In genomic region chr17:15329740-15330318, GRCm38 (mm10) we compare ENCODE assay signal across 21 mouse cellular contexts.
"Had no signal": no experiment of that assay in that cellular context is flagged by ENCODE, and none has a peak within 500 bp of the region (broad histone marks: within the 10 kb centered on the region; RNA-seq: fewer than 3 reads in every experiment).

No protein-coding gene starts in this region.

- H3K4me2 ChIP-seq: intestine, embryonic 15.5 days; liver, embryonic 12.5 days; liver, embryonic 15.5 days; lung, embryonic 15.5 days; midbrain, embryonic 12.5 days; midbrain, embryonic 15.5 days; neural tube, embryonic 13.5 days; stomach, embryonic 15.5 days had no signal

- H3K4me3 ChIP-seq: intestine, embryonic 15.5 days; layer of hippocampus, adult 2 months; liver, embryonic 12.5 days; liver, embryonic 15.5 days; lung, embryonic 15.5 days; megakaryocyte, embryonic 14.5 days; midbrain, embryonic 12.5 days; midbrain, embryonic 15.5 days; neural tube, embryonic 13.5 days; stomach, embryonic 15.5 days had no signal

- ATAC-seq: intestine, embryonic 15.5 days; liver, embryonic 12.5 days; midbrain, embryonic 15.5 days had no signal

- H3K9me3 ChIP-seq: intestine, embryonic 15.5 days; liver, embryonic 12.5 days; liver, embryonic 15.5 days; lung, embryonic 15.5 days; megakaryocyte, embryonic 14.5 days; midbrain, embryonic 12.5 days; midbrain, embryonic 15.5 days; neural tube, embryonic 13.5 days; stomach, embryonic 15.5 days had no signal

- H3K27me3 ChIP-seq: intestine, embryonic 15.5 days; liver, embryonic 15.5 days; lung, embryonic 15.5 days; midbrain, embryonic 12.5 days; midbrain, embryonic 15.5 days; stomach, embryonic 15.5 days had no signal

- H3K4me1 ChIP-seq: intestine, embryonic 15.5 days; liver, embryonic 12.5 days; liver, embryonic 15.5 days; lung, embryonic 15.5 days; midbrain, embryonic 12.5 days; midbrain, embryonic 15.5 days; neural tube, embryonic 13.5 days had no signal

- H3K36me3 ChIP-seq: intestine, embryonic 15.5 days; liver, embryonic 12.5 days; liver, embryonic 15.5 days; lung, embryonic 15.5 days; midbrain, embryonic 12.5 days; midbrain, embryonic 15.5 days; neural tube, embryonic 13.5 days; stomach, embryonic 15.5 days had no signal

- H3K9ac ChIP-seq: intestine, embryonic 15.5 days; liver, embryonic 12.5 days; liver, embryonic 15.5 days; lung, embryonic 15.5 days; midbrain, embryonic 12.5 days; midbrain, embryonic 15.5 days; neural tube, embryonic 13.5 days; stomach, embryonic 15.5 days had no signal

- DNase-seq: kidney, adult 11 months; kidney, adult 9 months; kidney, postnatal 25 days; layer of hippocampus, adult 9-11 months; lung, adult 18-20 months; lung, postnatal 10 days; lung, postnatal 36 days; retina, postnatal 1 day; right cerebral cortex, postnatal 25 days; spleen, adult 18-20 months had no signal

- H3K27ac ChIP-seq: intestine, embryonic 15.5 days; kidney, postnatal 0 days; layer of hippocampus, adult 2 months; liver, embryonic 12.5 days; liver, embryonic 15.5 days; lung, embryonic 15.5 days; midbrain, embryonic 12.5 days; midbrain, embryonic 15.5 days; neural tube, embryonic 13.5 days; stomach, embryonic 15.5 days had no signal
